Mouse (Mus musculus) hindbrain, embryonic 13.5 days (tissue): Measurements from ENCODE around the gene Nfyc. TPM values are rescaled to one million over a fixed set of nuclear protein-coding genes. Genes with fewer than 3 reads are reported as not detected.

Experiments
- ATAC-seq: fragments of 200-750 bp; cut with Nextera tagmentation; 2 replicates; pipeline ENCODE4 v1.8.0; 2017; ENCODE audit warnings: moderate TSS enrichment; ENCODE audit not compliant: low FRiP score
- H3K27ac ChIP-seq: fragments of 300-500 bp; sonication (generic); 2 replicates; pipeline ENCODE4 v1.5.1; 2015; ENCODE audit warnings: inconsistent platforms, mild to moderate bottlenecking, moderate library complexity
- H3K27me3 ChIP-seq: fragments of 300-500 bp; sonication (generic); 2 replicates; pipeline ENCODE4 v1.6.1; 2015; ENCODE audit warnings: mild to moderate bottlenecking, inconsistent platforms
- H3K36me3 ChIP-seq: fragments of 300-500 bp; sonication (generic); 2 replicates; pipeline ENCODE4 v1.6.1; 2015; ENCODE audit warnings: mild to moderate bottlenecking, inconsistent platforms
- H3K4me1 ChIP-seq: fragments of 300-500 bp; sonication (generic); replicated peaks from 2 replicates; pipeline ENCODE4 v1.6.1; 2015; ENCODE audit warnings: inconsistent platforms
- H3K4me2 ChIP-seq: fragments of 300-500 bp; sonication (generic); 2 replicates; pipeline ENCODE4 v1.6.1; 2015; ENCODE audit warnings: inconsistent platforms, mild to moderate bottlenecking, moderate library complexity
- H3K4me3 ChIP-seq: fragments of 300-500 bp; sonication (generic); 2 replicates; pipeline ENCODE4 v1.5.1; 2015; ENCODE audit warnings: mild to moderate bottlenecking, inconsistent platforms
- H3K9ac ChIP-seq: fragments of 300-500 bp; sonication (generic); 2 replicates; pipeline ENCODE4 v1.6.1; 2015; ENCODE audit warnings: mild to moderate bottlenecking, inconsistent platforms
- H3K9me3 ChIP-seq: fragments of 300-500 bp; sonication (generic); 2 replicates; pipeline ENCODE4 v1.6.1; 2016; ENCODE audit warnings: inconsistent platforms
- WGBS: fragments of 180-500 bp; shearing (Covaris S2); methylation state at CpG from one replicate; pipeline ENCODE4 v1.1.7; 2015; 5-methylcytosine and 5-hydroxymethylcytosine counted together
- polyA plus RNA-seq: library from polyadenylated mRNA; unstranded; fragments of >200 nt; fragmentation: Nextera tagmentation; extraction: Ambion mirVana; gene quantifications from 2 replicates; pipeline ENCODE4 v1.2.1, GENCODE M21; 2015

Nfyc gene
- polyA plus RNA-seq, 1 experiment from 2014 or later, result 85.8 TPM

- Histone ChIP-seq H3K9ac (peak overlapping the region; percentile 76), H3K27me3 (peaks cover 75% of the 10 kb centered on the region), H3K36me3 (no peaks in the 10 kb centered on the region), H3K4me3 (peak overlapping the region; percentile 66), H3K9me3 (no peaks in the 10 kb centered on the region), H3K4me2 (peak overlapping the region; percentile 100), H3K27ac (no peak overlapping the region), H3K4me1 (peaks cover 31% of the 10 kb centered on the region)
- peak; percentile 50 for ATAC-seq
- WGBS, result 3% methylated on average over 30 of the region's 53 CpGs
These were observed 84.7 kb downstream of the Nfyc start for GRCm38 (mm10) chr4:120746552-120747150.

DNA sequence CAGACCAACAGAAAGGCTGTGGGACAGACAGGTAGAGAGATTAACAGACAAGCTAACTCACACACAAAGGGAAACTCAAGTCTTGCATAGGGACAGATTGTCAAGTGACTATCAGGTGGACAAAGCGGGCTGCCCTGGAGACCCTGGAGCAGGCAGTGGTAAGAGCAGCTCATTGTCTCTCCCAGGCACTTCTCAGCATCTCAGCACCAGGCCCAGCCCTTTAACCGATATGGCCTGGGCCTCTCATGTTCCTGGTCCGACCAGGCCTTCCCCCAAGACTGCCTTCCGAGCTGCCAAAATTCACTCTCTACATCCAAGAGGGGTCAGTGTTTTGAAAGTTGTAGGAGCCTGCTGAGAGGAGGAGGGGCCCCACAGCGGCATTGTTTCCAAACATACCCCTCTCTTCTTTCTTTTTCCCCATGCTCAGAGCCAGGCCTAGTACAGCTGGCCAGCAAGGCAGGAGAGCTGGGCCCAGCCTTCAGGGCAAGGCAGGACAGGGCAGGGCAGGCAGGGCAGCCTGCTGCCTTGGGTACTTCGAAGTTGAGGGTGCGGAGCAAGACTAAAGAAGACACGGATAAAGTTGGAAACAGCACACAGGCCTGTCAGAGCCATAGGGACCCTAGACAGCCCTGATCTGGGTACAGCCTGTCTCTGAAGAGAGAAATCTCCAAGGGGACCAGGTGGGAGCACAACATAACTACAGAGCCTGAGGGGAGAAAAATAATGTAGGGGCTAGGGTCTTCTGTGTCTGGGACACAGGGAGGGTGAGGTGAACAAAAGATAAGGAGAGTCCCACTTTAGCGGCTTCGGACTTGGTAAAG, 85.4 kb downstream of the Nfyc start:
- Histone ChIP-seq H3K9me3 (no peaks in the 10 kb centered on the region), H3K36me3 (no peaks in the 10 kb centered on the region), H3K4me1 (peaks cover 36% of the 10 kb centered on the region), H3K27me3 (peaks cover 68% of the 10 kb centered on the region), H3K27ac (no peak overlapping the region), H3K4me2 (peak overlapping the region; percentile 100), H3K4me3 (peak overlapping the region; percentile 66), H3K9ac (peak overlapping the region; percentile 76)
- ATAC-seq, result no peak
- 17% methylated on average over 10 of the region's 10 CpGs for WGBS

- H3K27ac ChIP-seq, result no peak overlapping the region
- no peak overlapping the region for H3K9ac ChIP-seq
- no peak overlapping the region for H3K4me2 ChIP-seq
- no peaks in the 10 kb centered on the region for H3K36me3 ChIP-seq
- no peak for ATAC-seq
- H3K4me1 ChIP-seq, result peaks cover 37% of the 10 kb centered on the region
- no peak overlapping the region for H3K4me3 ChIP-seq
- WGBS, result 78% methylated on average over 3 of the region's 3 CpGs
- no peaks in the 10 kb centered on the region for H3K9me3 ChIP-seq
- peaks cover 52% of the 10 kb centered on the region for H3K27me3 ChIP-seq
These were observed 87.7 kb downstream of the Nfyc start for GRCm38 (mm10) chr4:120743636-120744035.

DNA sequence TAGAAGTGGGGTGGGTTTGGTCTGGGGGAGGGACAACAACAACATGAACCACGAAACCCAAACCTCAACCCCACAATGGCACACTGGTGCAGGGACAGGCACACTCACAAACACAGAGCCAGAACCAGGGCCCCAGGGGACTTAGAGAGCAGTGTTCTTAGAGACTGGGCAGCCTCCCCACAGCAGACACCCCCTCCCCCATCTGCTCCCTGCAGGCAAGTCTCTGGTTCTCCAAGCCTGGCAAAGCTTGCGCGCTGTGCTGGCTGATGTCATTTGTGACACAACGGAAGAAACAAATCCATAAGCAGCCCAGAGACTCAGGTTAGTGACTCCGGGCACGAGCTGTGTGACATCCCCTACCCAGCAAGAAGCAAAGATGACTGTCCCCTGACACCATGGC, 90.1 kb downstream of the Nfyc start:
- Histone ChIP-seq H3K4me3 (no peak overlapping the region), H3K4me1 (peaks cover 15% of the 10 kb centered on the region), H3K27ac (no peak overlapping the region), H3K36me3 (no peaks in the 10 kb centered on the region), H3K9ac (no peak overlapping the region), H3K27me3 (peaks cover 32% of the 10 kb centered on the region), H3K9me3 (no peaks in the 10 kb centered on the region), H3K4me2 (no peak overlapping the region)
- ATAC-seq, result no peak; the same call in 1 of the 2 replicates
- WGBS, result 71% methylated on average over 6 of the region's 6 CpGs

GRCm38 (mm10) chr4:120734012-120734622, 97.3 kb downstream of the Nfyc start:
- WGBS, result 65% methylated on average over 5 of the region's 5 CpGs
- H3K36me3 ChIP-seq, result no peaks in the 10 kb centered on the region
- H3K4me3 ChIP-seq, result no peak overlapping the region
- H3K9me3 ChIP-seq, result no peaks in the 10 kb centered on the region
- peak; percentile 14; the same call in 1 of the 2 replicates for ATAC-seq
- no peak overlapping the region for H3K4me2 ChIP-seq
- H3K27me3 ChIP-seq, result peaks cover 47% of the 10 kb centered on the region
- no peak overlapping the region for H3K27ac ChIP-seq
- H3K4me1 ChIP-seq, result peaks cover 24% of the 10 kb centered on the region
- H3K9ac ChIP-seq, result no peak overlapping the region

- peaks cover 24% of the 10 kb centered on the region for H3K4me1 ChIP-seq
- H3K4me3 ChIP-seq, result no peak overlapping the region
- H3K4me2 ChIP-seq, result no peak overlapping the region
- 81% methylated on average over 6 of the region's 6 CpGs for WGBS
- H3K9ac ChIP-seq, result no peak overlapping the region
- ATAC-seq, result no peak
- H3K27ac ChIP-seq, result no peak overlapping the region
- H3K9me3 ChIP-seq, result no peaks in the 10 kb centered on the region
- H3K27me3 ChIP-seq, result peaks cover 45% of the 10 kb centered on the region
- H3K36me3 ChIP-seq, result no peaks in the 10 kb centered on the region
These were observed 98.6 kb downstream of the Nfyc start for GRCm38 (mm10) chr4:120732737-120733136.

DNA sequence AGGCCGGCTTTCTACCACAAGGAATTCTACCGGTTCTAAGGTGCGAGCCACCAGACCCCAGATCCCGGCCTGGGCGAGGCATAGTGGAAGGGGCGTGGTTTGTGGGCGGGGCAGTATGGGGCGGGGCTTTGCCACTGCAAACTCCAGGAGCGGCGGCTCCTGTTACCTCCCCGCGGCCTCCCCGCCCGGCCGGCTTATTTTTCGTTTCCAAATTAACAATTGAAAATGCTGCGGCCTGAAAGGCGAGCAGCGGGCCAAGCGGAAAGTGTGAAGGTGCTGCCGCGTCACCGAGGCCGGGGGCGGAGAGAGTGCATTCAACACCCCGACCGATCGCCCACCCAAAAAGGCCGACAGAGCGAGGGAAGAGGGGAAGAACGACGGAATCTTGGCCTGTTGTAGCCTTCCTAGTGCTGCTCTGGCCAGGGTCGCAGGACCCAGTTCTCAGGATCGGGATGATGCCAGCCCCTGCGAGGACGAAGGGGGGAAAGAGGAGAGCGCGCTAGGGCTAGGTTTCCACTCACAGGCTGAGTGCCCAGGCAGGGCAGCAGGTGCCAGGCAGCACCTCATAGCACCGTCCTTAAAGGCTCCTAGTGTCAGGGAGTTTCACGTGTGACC, 100.2 kb downstream of the Nfyc start:
- under 1% methylated on average over 40 of the region's 40 CpGs for WGBS
- Histone ChIP-seq H3K9ac (peak overlapping the region; percentile 61), H3K27ac (no peak overlapping the region), H3K9me3 (no peaks in the 10 kb centered on the region), H3K4me2 (peak overlapping the region; percentile 85), H3K4me1 (peaks cover 24% of the 10 kb centered on the region), H3K36me3 (no peaks in the 10 kb centered on the region), H3K4me3 (peak overlapping the region; percentile 46), H3K27me3 (peaks cover 45% of the 10 kb centered on the region)
- ATAC-seq, result peak; percentile 60

DNA sequence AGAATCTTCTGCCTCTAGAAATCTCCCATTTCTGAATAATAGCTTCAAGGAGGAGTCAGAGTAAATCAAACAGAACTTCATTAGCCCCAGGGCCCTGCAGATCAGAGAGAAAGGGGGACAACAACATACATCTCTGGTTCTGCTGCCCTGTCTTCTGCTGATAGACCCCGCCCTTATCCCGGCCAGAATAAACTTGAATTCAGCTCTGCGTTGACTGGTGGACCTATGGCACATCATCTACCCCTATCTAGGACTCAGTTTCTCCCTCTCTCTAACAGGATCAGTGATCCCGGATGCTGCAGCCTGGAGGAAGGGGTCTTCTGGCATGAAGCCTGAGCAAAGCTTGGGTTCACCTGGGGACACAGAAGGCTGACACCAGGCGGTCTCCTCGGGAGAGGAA, 100.8 kb downstream of the Nfyc start:
- H3K9ac ChIP-seq, result peak overlapping the region; percentile 61; the same call in 1 of the 2 replicates
- peaks cover 46% of the 10 kb centered on the region for H3K27me3 ChIP-seq
- H3K4me2 ChIP-seq, result peak overlapping the region; percentile 85
- WGBS, result 27% methylated on average over 6 of the region's 6 CpGs
- H3K27ac ChIP-seq, result no peak overlapping the region
- peak; percentile 14; the same call in 1 of the 2 replicates for ATAC-seq
- no peaks in the 10 kb centered on the region for H3K36me3 ChIP-seq
- peaks cover 27% of the 10 kb centered on the region for H3K4me1 ChIP-seq
- no peaks in the 10 kb centered on the region for H3K9me3 ChIP-seq
- peak overlapping the region; percentile 46 for H3K4me3 ChIP-seq

GRCm38 (mm10) chr4:120730146-120730545, 101.2 kb downstream of the Nfyc start:
- Histone ChIP-seq H3K27ac (no peak overlapping the region), H3K4me3 (no peak overlapping the region)
- no peak for ATAC-seq

DNA sequence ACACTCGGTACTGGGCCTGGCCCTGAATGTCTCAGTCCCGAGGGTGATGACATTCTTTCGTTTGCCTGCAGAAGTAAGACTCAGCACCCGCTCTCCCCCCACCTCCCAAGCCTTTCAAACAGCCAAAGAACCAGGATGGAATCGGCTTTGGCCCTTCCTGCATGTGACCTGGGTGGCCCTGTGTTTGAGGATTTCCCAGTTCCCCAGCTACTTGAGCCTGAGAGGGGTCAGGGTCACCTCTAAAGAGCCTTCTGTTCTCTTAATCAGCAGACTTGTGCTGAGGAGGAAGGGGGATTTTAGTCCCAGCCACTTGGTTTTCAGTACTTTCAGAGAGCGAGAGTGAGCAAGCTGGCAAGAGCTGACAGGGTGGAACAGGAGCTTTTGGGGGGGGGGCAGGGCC, 101.9 kb downstream of the Nfyc start:
- 59% methylated on average over 6 of the region's 6 CpGs for WGBS
- ATAC-seq, result no peak
- no peak overlapping the region for H3K4me3 ChIP-seq
- H3K36me3 ChIP-seq, result no peaks in the 10 kb centered on the region
- H3K4me1 ChIP-seq, result peaks cover 28% of the 10 kb centered on the region
- H3K9ac ChIP-seq, result no peak overlapping the region
- peaks cover 47% of the 10 kb centered on the region for H3K27me3 ChIP-seq
- no peak overlapping the region for H3K4me2 ChIP-seq
- H3K27ac ChIP-seq, result no peak overlapping the region
- no peaks in the 10 kb centered on the region for H3K9me3 ChIP-seq

More at GRCm38 (mm10) chr4:120730146-120730545, 101.2 kb downstream of the Nfyc start:
- Histone ChIP-seq H3K4me1 (peaks cover 28% of the 10 kb centered on the region), H3K4me2 (no peak overlapping the region), H3K9me3 (no peaks in the 10 kb centered on the region), H3K27me3 (peaks cover 47% of the 10 kb centered on the region), H3K36me3 (no peaks in the 10 kb centered on the region), H3K9ac (no peak overlapping the region)
- WGBS, result 77% methylated on average over 6 of the region's 6 CpGs

DNA sequence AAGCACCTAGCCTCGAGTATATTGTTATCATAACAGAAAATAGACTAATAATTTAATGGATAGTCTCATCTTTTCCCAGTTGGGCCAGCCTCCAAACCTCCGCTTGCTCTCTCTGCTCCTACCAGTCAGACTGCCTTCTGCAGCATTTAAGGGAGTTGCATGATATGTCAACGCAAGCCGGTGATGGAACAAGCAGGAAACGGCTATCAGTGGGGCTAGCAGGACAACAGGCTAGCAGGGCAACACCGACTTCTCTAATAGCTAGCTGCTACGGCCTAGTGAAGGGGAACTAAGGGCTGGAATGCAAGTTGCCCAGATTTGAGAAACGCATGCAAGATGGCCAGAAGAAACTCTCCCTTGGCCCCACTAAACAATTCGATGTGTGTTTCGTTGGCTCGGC, 103.5 kb downstream of the Nfyc start:
- no peaks in the 10 kb centered on the region for H3K36me3 ChIP-seq
- no peak overlapping the region for H3K27ac ChIP-seq
- H3K4me1 ChIP-seq, result peaks cover 15% of the 10 kb centered on the region
- H3K4me3 ChIP-seq, result no peak overlapping the region
- no peak for ATAC-seq
- H3K9ac ChIP-seq, result no peak overlapping the region
- 83% methylated on average over 11 of the region's 11 CpGs for WGBS
- peaks cover 35% of the 10 kb centered on the region for H3K27me3 ChIP-seq
- no peak overlapping the region for H3K4me2 ChIP-seq
- H3K9me3 ChIP-seq, result no peaks in the 10 kb centered on the region

DNA sequence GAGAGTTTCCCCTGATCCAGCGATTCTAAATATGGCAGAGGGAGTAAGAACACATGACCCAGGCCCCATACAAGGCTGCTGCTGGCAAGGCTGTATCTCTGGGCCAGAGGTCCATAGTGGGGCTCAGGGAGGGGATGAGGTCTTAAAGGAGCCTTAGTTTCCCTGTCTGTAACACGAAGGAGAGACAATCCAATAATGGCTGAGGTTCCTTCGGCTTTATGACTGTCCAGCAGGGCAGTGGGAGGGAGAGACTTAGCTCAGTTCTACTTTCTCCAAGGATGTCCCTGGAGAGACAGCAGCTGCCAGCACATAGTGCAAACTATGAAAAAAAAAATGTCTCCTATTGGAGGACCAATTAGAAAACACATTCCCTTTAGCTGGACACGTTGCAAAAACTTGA, 105.2 kb downstream of the Nfyc start:
- H3K4me1 ChIP-seq, result peaks cover 10% of the 10 kb centered on the region
- no peak overlapping the region for H3K4me2 ChIP-seq
- no peak overlapping the region for H3K4me3 ChIP-seq
- H3K36me3 ChIP-seq, result no peaks in the 10 kb centered on the region
- H3K27ac ChIP-seq, result no peak overlapping the region
- H3K9ac ChIP-seq, result no peak overlapping the region
- peaks cover 20% of the 10 kb centered on the region for H3K27me3 ChIP-seq
- ATAC-seq, result no peak
- WGBS, result 68% methylated on average over 4 of the region's 4 CpGs
- no peaks in the 10 kb centered on the region for H3K9me3 ChIP-seq
